Mouse (Mus musculus): ENCODE results near the gene Pard3.

DNA sequence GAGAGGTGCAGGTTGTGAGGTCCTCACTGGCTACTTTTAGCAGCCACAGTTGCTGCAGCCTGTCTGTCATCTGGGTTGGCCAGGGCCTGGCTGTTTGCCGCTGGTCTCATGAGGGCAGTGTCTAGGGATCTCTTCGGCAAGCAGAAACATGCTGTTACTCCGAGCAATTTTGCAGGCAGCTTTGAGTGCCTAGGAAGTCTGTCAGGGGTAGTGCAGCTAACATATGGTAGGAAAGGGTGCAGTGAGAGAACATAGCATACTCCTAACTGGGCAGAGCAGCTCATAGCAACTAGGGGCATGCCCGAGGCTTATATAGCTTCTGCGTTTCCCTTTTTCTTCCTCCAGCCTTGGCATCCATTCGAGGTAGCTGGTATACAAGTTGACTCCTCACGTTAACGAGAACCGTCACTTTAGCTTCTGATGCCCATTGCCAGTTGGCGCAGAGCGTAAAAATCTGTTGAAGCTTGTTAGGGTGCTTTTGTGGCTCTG is 54.7 kb downstream of the Pard3 start:
- TF ChIP-seq CTCF (IDR thresholded peaks at IDR 0.05; ENCODE audit: insufficient read depth, low read length) = no peak
- TF ChIP-seq POLR2A (IDR thresholded peaks at IDR 0.05; ENCODE audit: borderline replicate concordance, extremely low read depth, low read depth, low read length) = no peak

Data from lung, adult 2 months (tissue).